Mouse (Mus musculus) layer of hippocampus, adult 9-11 months (tissue): ENCODE results near the gene Lmf1.

Source experiments
- DNase-seq: peaks from one replicate; pipeline ENCODE4 v3.0.0; 2022

Gene Lmf1

DNA sequence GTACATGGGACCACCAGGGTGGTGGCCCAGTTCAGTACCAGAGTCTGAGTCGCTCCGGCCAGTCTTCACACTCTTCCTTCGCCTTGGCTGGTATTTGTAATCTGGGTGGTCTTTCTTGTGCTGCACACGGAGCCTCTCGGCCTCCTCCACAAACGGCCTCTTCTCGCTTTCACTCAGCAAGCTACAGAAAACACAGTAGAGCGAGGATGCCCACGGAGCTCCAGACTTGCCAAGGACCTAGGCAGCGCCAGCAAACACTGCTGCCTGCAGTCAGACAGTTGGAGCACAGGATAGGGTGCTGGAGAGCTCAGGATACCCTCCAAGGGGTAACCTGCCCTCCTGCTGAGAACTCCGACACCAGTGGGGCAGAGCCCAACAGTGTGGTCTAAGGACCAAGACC is 10.0 kb upstream of the Lmf1 start:
- no peak for DNase-seq

GRCm38 (mm10) chr17:25569833-25570647 is 8.8 kb upstream of the Lmf1 start:
- no peak for DNase-seq

DNA sequence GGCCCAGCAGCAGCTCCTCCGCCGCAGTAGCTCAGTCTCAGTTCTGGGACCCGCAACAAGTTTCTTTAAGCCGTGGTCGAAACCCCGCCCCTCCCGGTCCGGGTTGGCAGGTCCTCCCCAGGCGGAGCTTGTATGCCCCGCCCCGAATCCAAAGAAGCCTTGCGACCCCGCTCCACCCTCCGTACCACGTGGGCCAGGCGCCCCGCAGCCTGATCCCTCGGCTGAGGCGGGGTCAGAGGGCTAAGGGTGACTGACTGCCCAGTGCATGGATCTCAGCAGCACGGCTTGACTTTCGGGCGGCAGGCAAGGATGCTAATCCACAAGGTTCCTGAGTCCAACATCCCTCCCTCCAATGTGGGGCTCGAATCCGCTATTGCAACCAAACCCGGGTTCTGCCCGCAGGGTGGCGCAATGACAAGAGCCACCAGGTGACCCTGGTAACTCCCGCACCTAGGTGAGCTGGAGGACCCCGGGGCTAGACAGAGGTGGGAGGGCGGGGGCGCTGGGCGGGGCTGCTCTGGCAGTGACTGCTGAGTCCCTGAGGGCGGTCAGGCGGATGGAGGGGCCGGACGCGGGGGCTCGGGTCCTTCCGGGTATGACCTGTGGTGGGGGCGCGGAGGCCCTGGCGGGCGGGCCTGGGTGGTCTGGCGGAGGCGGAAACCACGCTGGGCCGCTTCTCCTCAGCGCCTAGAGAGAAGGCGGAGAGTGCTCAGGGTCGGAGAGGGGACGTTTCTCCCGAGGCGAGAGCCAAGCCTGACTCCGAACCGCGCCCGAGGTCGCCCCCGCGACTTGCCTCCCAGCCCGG is 8.0 kb upstream of the Lmf1 start, which contains the start of gene Sox8:
Gene Sox8, minus strand, starts transcription at position 39 of the 805 bp plus-strand sequence.
- peak; percentile 96 for DNase-seq

DNA sequence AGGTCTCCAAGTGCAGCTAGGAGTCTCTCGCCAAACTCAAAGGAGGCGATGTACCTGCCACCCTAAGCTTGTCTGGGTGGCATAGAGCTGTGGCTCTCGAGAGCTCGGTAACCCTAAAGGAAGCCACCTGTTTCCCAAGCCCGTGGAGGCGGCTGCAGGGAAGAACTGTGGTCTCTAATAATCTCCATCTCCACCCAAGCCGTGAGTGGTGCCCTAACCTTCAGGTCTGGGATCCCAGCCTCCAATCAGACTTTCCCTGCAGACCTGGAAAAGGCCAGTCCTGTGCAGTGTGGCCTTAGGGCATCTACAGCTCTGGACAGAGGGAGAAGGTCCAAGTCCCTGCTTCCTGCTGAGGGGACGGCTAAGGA is 7.4 kb upstream of the Lmf1 start:
- DNase-seq, result no peak

- peak; percentile 69 for DNase-seq
Measured at GRCm38 (mm10) chr17:25575208-25575971, 3.5 kb upstream of the Lmf1 start.

- DNase-seq, result no peak
Measured at GRCm38 (mm10) chr17:25576034-25576433, 2.9 kb upstream of the Lmf1 start.

GRCm38 (mm10) chr17:25577263-25577662 is 1.6 kb upstream of the Lmf1 start:
- DNase-seq, result peak; percentile 67

- no peak for DNase-seq
Measured at GRCm38 (mm10) chr17:25577702-25578101, 1.2 kb upstream of the Lmf1 start.

DNA sequence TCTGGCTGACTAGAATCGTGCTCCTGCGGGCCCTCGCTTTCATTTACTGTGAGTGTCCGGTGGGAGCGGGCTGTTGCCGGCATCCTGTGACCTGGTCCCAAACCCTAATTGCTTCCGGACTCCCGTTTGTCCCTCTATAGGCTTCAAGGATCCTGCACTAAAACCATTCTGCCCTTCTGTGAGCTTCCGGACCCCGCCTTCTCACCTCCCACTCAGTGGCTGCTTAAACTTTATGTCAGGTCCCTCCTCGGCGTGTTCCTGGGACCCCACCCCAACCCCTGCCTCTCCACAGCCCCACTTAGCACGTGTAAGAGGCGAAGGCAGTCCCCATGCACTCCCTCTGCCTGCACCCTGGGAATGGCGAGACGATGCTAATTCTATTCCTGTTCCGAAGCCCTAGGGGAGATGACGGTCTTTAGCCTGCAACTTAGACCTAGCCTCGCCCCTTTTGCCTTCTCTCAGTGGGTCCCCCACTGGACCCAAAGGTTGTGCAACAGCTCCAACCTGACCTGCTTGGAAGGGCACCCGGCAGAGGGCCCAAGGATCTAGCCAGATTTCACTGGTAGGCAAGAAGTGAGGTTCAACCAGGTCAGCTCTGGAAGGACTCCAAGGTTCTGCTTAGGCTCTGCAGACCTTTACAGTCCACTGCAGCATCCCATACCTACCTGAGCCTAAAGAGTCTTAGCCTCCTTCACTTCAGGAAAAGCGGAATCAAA is 605 bp downstream of the Lmf1 start:
- DNase-seq, result no peak

GRCm38 (mm10) chr17:25582076-25582475 is 3.2 kb downstream of the Lmf1 start:
- DNase-seq, result no peak

DNA sequence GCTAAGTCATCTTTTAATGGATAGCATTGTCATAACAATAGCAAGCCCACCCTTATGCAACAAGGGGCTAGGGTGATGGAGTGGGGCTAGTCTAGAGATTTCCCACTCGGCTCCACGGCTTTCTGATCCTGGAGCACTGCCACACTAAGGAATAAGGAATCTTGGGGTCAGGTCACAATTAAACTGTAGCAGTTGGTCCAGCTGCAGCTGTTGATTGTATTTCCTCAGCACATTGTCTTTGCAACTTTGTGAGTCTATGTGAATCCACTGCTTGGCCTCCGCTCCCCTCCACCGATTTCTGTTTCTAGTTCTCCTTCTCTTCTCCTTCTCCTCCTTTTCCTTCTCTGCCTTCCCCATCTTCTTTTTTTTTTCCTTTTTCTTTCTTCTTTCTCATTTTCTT is 4.2 kb downstream of the Lmf1 start:
- no peak for DNase-seq

DNA sequence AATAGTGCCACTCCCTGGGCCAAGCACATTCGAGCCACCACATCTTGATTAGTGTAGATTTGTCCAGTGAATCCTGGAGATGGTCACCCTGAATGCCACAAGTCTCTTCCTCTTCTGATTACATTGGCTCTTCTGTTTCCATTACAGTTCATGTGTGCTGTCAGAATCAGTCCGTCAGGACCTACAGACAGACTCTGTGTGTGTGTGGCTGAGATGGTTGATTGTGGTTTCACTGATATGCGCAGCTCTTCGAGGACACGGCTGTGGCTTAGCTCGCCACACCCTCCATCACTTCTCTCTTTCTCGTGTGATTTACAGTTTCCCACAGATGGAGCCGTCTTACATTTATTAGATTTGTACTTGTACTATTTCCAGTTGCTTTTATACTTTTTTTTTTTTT is 5.0 kb downstream of the Lmf1 start:
- no peak for DNase-seq

DNA sequence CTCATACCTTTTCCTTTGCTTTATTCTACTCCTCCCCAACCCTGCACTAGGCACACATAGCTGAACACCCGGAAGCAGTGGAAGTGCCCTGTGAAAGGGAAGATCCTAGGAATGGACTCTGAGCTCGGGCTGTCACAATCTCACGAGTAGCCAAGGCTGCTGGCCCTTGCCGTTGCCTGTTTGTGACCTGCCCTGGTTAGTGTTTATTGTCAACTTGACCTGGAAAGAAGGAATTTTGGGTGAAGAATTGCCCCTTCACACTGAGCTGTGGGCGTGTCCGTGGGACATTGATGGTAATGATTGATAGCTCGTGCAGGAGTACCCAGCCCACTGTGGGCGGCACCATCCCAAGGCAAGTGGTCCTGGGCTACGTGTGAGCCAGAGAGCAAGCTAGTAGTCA is 5.8 kb downstream of the Lmf1 start:
- no peak for DNase-seq

DNA sequence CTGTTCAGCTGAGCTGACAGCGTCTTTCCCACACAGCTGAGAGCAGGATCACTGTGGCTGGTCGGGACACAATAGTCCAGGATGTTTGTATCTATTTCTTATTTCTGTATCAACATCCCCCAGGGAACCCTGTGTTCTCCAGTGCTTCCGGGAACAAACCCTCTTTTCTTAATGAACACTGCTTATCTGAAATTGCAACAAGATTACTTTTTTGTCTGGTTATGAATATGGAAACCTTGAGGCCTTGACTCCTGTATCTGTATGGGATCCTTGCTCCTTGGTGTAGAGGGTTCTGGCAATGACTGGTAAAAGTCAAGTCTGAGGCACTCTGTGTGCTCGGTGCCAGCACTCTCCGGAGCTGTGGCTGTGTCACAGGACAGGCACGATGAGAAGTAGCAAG is 11.2 kb downstream of the Lmf1 start:
- DNase-seq, result no peak

GRCm38 (mm10) chr17:25590985-25591384 is 12.1 kb downstream of the Lmf1 start:
- no peak for DNase-seq

- DNase-seq, result no peak
Measured at GRCm38 (mm10) chr17:25592336-25592735, 13.5 kb downstream of the Lmf1 start.

DNA sequence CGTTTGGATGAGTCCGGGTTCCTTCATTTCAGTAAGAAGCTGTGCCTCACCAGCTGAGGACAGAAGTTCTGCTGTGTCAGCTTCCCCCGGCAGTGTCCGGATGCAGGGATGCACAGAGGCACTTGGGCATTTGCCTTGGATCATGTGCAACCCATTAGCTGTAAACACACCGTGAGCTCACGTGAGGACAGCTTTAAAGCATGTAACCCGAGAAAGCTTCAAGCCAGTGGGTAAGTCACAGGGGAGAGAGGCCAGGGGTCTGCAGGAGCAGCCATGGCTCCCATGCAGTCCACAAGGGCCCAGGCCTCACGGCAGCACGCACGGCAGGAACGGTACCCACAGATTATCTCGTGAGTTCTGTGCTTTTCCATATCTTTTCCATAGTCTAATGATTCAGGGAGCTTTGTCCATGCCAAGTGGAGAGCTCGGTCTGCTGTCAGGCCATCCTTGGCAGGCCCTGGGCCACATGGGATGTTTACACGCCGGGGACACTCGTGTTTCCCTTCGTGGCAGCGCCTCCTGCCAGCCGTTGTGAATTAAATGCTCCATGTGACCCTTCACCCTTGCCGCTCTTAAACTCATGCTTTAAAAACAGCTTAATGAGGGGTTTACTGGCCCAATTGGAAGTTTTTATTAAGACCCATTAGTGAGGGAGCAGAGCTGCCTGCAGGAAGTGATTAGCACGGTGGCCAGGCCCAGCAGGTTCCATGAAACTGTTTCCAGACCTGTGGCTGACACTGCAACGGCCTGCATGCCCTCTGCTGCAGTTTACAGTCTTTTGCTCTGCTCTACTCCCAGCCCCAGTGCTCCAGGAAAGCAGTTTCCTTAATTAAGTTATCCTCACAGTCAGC is 14.8 kb downstream of the Lmf1 start:
- DNase-seq, result no peak

GRCm38 (mm10) chr17:25595495-25595894 is 16.6 kb downstream of the Lmf1 start:
- no peak for DNase-seq

DNA sequence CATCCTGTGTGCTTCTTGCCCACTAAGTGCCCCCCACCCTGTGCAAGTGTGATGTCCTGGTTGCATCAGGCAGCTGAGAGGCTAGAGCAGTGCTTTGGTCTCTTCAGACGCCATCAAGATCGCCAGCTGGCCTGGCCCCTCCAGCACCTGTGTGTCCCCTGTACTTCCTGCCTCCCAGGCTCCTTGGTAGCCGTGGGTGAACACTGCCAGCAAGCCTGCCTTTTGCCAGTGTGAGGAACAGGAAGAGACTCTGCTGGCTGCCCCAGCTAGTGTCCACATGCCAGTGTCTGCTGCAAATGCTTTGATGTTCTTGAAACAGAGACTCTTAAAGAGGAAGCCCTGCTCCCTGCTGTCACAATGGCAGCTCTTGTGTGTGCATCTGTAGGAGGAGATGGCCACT is 18.7 kb downstream of the Lmf1 start:
- peak; percentile 61 for DNase-seq

DNA sequence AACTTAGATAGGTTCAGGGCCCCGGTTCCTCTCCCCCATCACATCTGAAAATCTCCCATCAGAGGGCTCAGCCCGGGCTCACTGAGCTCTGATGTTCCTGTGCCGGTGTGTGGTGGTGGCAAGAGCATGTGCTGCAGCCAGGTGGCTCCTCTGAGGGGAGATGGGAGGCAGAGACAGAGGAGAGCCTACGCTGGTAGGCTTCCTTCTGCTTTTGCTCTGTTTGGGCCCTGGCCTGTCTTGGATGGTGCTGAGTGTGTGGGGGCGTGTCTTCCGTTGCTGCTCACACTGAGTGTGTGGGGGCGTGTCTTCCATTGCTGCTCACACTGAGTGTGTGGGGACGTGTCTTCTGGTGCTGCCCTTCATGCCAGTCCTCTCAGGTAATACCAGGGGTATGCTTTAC is 23.5 kb downstream of the Lmf1 start:
- DNase-seq, result no peak

DNA sequence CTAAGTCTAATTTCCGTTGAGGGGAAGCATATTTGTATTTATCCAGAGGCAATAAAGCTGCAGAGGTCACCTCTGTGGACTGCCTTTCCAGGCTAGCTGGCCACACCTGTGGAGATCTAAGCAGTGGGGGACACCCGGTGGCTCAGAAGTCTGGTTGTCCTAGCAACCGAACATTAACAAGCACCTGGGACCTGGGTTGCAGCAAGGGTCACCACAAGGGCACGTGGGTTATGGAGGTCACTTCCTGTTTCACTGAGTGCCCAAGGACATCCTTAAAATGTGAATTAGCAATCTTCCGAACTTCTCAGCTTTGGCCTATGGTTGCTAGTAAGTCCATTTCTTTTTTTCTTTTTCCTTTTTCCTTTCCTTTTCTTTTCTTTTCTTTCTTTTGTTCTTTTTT is 25.3 kb downstream of the Lmf1 start:
- DNase-seq, result no peak
